Mouse (Mus musculus): ENCODE measurements around the gene Gstz1.
"Not testable (repeated sequence)": the region's sequence is repeated elsewhere in the genome, so short reads cannot be mapped to it uniquely, and the experiment has no call there.

Gene Gstz1

GRCm38 (mm10) chr12:87158099-87158498 is 11.1 kb downstream of the Gstz1 start:
- in situ Hi-C loops (cut with MseI, MboI) = no loop called here

DNA sequence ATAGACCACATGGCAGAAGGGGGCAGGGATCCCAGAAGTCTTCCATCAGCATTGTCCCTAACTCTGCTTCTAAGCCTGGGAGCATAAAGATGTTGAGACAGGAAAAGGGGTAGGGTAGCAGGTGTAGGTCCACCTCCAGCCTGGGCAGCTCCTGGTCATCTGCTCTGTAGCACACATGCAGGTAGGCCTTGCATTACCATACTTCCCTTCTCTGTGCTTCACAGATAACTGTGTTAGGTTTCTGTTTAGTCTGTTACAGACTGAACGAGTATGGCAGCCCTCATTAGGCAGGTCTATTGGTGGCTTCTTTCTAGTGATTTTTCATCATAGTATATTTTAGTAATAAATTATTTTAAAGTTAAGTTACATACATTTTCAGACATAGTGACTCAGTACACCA is 13.3 kb downstream of the Gstz1 start:
- in situ Hi-C loops (cut with MseI, MboI) = no loop called here

DNA sequence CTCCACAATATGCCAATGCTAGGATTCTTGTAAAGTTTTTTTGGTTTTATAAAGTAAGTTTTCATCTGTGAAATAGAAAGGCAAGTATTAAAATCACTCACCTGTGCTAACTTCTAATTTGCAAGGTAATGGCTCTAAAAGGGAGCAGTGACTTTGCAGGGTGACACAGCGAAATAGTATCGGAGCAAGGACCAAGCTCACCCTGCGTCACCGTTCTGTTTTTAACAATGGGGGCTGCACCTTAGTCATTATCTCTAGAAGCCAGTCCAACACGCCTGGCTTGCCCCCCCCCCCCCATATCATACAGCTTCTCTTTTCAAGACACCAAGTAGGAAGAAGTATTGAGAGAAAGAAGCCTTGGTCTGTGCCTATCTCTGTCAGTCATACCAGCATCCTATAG is 13.8 kb downstream of the Gstz1 start:
- in situ Hi-C loops (cut with MseI, MboI) = no loop called here

- in situ Hi-C loops (cut with MseI, MboI) = no loop called here
These were observed 28.4 kb downstream of the Gstz1 start for GRCm38 (mm10) chr12:87175194-87175946.

- in situ Hi-C loops (cut with MseI, MboI) = no loop called here
These were observed 30.7 kb downstream of the Gstz1 start for GRCm38 (mm10) chr12:87177631-87178030.

- in situ Hi-C loops (cut with MseI, MboI) = no loop called here
These were observed 46.0 kb downstream of the Gstz1 start for GRCm38 (mm10) chr12:87193008-87193407.

DNA sequence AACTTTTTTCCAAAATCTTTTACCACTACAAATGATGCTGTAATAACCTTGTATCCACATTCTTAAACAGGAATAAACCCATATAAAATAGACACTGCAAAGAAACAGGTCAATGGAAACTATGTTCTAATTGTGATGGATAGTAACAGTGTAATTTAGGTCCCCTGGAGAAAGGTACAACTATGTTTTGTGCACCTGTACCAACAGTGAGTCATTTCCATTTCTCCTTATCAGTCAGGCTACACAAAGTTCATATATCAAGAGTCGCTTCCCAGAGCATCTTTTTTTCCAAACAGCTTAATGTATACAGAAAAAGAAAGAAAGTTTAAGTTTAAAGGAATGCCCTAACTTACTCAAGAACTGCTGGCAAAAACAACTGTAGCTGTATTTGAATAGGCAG is 48.1 kb downstream of the Gstz1 start:
- in situ Hi-C loops (cut with MseI, MboI) = no loop called here

- in situ Hi-C loops (cut with MseI, MboI) = no loop called here
These were observed 49.3 kb downstream of the Gstz1 start for GRCm38 (mm10) chr12:87196310-87196709.

GRCm38 (mm10) chr12:87198792-87199191 is 51.8 kb downstream of the Gstz1 start:
- in situ Hi-C loops (cut with MseI, MboI) = no loop called here

DNA sequence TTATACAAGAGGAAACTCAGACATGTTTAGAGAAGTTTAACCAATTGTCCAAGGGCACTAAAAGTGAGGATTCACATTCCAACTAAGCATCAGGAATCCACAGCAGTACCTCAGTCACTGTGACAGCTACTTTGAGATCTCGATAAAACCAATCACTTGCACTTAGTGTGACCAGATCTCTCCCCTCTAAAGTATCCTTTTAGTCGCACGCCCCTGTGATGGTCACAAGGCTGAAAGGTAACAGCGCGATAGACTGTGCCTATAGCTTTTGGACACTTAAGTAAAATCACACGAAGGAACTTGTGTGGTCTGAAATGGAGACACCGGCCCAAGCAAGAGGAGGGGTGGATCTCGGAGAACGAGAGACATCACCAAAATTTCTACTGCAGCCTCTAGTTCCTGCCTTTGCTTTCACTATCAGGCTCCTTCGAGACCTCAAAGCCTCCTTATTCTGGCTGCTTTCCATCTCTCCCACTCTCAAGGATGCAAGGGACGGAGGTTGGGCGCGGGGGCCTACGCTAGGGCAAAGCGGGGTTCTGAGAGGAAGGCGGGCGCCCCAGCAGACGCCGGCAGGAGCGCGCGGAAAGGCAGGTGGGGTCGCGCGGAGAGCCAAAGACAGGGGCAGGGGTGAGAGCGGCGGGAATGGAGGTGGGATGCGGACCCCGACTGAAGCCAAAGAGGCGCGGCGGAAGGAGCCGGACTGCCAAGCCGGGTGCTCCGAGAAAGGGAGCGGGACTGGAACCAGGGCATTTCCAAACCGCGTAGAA is 52.4 kb downstream of the Gstz1 start, which contains the start of gene Samd15:
TSS of gene Samd15 (plus strand) at position 518 of the 767 bp plus-strand sequence.
- in situ Hi-C loops (cut with MseI, MboI) = no loop called here

DNA sequence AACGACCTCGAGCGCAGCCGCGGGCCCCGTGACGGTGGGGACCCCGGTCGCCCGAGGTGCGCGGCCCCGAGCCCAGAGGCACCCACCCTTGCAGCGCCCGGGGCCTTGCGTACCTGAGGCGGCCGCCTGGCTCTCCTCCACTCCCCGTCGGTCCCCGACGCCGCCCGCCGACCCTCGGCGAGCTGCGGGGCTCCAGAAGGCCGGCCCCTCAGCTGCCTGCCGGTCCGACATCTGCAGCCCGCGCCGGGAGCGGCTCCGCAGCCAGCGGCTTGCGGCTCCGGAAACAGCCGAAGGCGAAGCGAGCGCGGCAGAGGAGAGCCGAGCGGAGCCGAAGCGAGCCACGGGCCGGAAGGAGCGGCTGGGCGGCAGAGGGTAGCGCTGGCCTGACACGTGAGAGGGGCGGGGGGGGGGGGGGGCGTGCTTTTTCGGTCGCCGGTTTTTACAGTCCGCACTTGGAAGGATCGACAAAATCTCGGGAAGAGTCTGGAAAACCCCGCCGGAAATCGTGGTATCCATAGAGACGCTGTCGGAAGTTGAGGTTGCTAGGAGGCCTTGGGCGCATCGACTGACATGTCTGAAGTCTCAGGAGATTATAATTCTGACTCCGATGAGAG is 53.1 kb downstream of the Gstz1 start, which contains the start of gene Tmed8:
TSS of gene Tmed8 (minus strand) at position 482 of the 614 bp plus-strand sequence.
- in situ Hi-C loops (cut with MseI, MboI) = no loop called here

- in situ Hi-C loops (cut with MseI, MboI) = no loop called here
These were observed 54.7 kb downstream of the Gstz1 start for GRCm38 (mm10) chr12:87201694-87202093.

GRCm38 (mm10) chr12:87205789-87206188 is 58.8 kb downstream of the Gstz1 start:
- in situ Hi-C loops (cut with MseI, MboI) = not testable (repeated sequence)

GRCm38 (mm10) chr12:87212844-87213606 is 66.1 kb downstream of the Gstz1 start:
- in situ Hi-C loops (cut with MseI, MboI) = no loop called here

Measured in mouse trophoblast stem cell (cell line).